Mouse (Mus musculus): ENCODE measurements around the gene Ttc26. TPM values are rescaled to one million over a fixed set of nuclear protein-coding genes. Genes with fewer than 3 reads are reported as not detected.
"Not testable (repeated sequence)": the region's sequence is repeated elsewhere in the genome, so short reads cannot be mapped to it uniquely, and the experiment has no call there.

Ttc26 gene
- total RNA-seq, 2 experiments from 2014 or later = 10.1 to 11.5 TPM

GRCm38 (mm10) chr6:38448295-38448694, 67.0 kb downstream of the Ttc26 start:
- DNase-seq = no peak
- intact Hi-C loops (cut with DNase I) = no loop called here

- intact Hi-C loops (cut with DNase I) = no loop called here
- no peak for DNase-seq
Observed at GRCm38 (mm10) chr6:38453049-38453448, 71.8 kb downstream of the Ttc26 start.

DNA sequence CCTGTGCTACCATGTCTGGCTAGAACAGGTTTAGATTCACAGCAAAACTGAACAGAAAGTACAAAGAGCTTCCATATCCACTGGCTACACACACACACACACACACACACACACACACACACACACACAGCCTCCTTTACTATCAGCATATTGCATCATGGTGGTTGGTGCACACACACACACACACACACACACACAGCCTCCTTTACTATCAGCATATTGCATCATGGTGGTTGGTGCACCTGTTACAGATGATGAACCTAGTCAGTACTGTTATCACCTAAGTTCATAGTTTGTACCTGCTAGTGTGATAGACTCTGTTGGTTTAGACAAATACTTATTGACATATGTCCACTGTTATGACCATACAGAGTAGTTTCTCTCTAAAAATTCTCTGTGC, 75.2 kb downstream of the Ttc26 start:
- DNase-seq; intact Hi-C loops (cut with DNase I): not testable (repeated sequence)

- DNase-seq = no peak
- intact Hi-C loops (cut with DNase I) = no loop called here
Observed at GRCm38 (mm10) chr6:38458075-38458474, 76.8 kb downstream of the Ttc26 start.

DNA sequence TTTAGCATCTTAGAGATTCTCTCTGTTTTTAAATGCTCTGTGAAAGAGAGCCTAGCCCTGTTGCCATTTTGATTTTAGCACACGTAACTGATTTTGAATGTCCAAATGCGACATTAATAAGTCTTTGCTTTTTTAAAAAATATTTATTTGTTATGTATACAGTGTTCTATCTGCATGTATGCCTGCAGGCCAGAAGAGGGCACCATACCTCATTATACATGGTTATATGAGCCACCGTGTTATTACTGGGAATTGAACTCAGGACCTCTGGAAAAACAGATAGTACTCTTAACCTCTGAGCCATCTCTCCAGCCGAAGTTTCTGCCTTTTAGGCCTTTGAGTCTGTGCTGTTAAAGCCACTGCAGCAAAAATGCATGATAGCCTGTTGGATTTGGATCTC, 88.3 kb downstream of the Ttc26 start:
- intact Hi-C loops (cut with DNase I) = no loop called here
- DNase-seq = no peak

Other genes with a start within 250 kb of the Ttc26 start
- gene D630045J12Rik, start 127.5 kb upstream of the Ttc26 start, total RNA-seq (2021) = 10 to 100 TPM; 79.1 to 86.7 TPM
- gene Zc3hav1l, start 82.2 kb upstream of the Ttc26 start, total RNA-seq (2021) = 1 to 10 TPM; 8.0 to 9.4 TPM
- 1 to 10 TPM; 2.1 to 2.5 TPM for gene Zc3hav1, start 26.9 kb upstream of the Ttc26 start, total RNA-seq (2021)
- 10 to 100 TPM; 47.1 to 48.8 TPM for gene Ubn2, start 52.5 kb downstream of the Ttc26 start, total RNA-seq (2021)
- gene Fmc1, start 152.0 kb downstream of the Ttc26 start, total RNA-seq (2021) = 10 to 100 TPM; 49.6 to 52.0 TPM
- 100 to 1,000 TPM; 182 TPM for gene Luc7l2, start 169.9 kb downstream of the Ttc26 start, total RNA-seq (2021)

Measured in left cerebral cortex, postnatal 4 days (tissue).